Mouse (Mus musculus): ENCODE measurements around the gene Loxl3. TPM values are rescaled to one million over a fixed set of nuclear protein-coding genes. Genes with fewer than 3 reads are reported as not detected.

Loxl3 gene
- polyA plus RNA-seq, 1 experiment from 2014 or later: 6.2 TPM

GRCm38 (mm10) chr6:83037188-83037587 is 3.2 kb downstream of the Loxl3 start:
- no peaks in the 10 kb centered on the region for H3K9me3 ChIP-seq (ENCODE audit: control insufficient read depth, low read length)
- H3K36me3 ChIP-seq (ENCODE audit: control insufficient read depth, insufficient read depth, low read length): no peaks in the 10 kb centered on the region
- no peak overlapping the region for H3K4me2 ChIP-seq (ENCODE audit: low read length)
- no peak overlapping the region for H3K27ac ChIP-seq (replicated peaks in 1 of 2; ENCODE audit: control insufficient read depth in 1 of 2, insufficient read depth in 1 of 2, low read depth in 2 of 2, low read length in 2 of 2)
- no peak for ATAC-seq (ENCODE audit: insufficient number of reproducible peaks, insufficient read depth, low FRiP score, low read depth)
- H3K4me1 ChIP-seq (ENCODE audit: control insufficient read depth in 2 of 2, insufficient read depth in 2 of 2, low read length in 2 of 2): peaks cover 5 to 12% of the 10 kb centered on the region in 2 experiments; a peak in 3 of 4 replicates
- H3K4me3 ChIP-seq (ENCODE audit: control insufficient read depth in 1 of 2, insufficient read depth in 1 of 2, low read depth in 1 of 2, low read length in 2 of 2): no peak overlapping the region
- WGBS: 83% methylated on average over 8 of the region's 8 CpGs
- no peak overlapping the region for H3K9ac ChIP-seq (ENCODE audit: low read length)
- peaks cover 1% of the 10 kb centered on the region for H3K27me3 ChIP-seq (ENCODE audit: control insufficient read depth, insufficient read depth, low read length)

DNA sequence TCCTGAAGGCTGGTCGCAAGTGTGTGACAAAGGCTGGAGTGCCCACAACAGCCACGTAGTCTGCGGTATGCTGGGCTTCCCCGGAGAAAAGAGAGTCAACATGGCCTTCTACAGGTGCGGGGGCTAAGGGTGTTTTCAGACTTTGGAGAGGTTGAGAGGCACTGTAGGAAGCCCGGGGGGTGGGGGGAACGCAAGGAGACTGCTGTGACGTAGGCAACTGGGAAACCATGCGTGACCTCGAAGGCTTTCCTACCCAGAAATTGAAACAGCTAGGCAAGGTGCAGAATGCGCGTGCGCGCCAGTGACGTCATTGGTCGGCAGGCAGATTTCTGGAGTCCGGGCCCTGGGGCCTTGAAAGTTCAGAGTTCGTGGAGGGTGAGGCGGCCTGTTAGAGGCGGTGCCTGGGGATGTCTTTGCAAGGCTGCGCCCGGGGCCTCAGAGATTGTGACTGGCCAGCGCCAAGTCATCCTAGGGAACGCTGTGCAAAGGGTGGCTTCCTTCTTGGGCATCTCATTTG is 4.6 kb downstream of the Loxl3 start:
- Histone ChIP-seq H3K27me3 (ENCODE audit: control insufficient read depth, insufficient read depth, low read length) (no peaks in the 10 kb centered on the region; the same call in 1 of the 2 replicates), H3K4me2 (ENCODE audit: low read length) (peak overlapping the region; percentile 52), H3K36me3 (ENCODE audit: control insufficient read depth, insufficient read depth, low read length) (no peaks in the 10 kb centered on the region), H3K4me1 (ENCODE audit: control insufficient read depth in 2 of 2, insufficient read depth in 2 of 2, low read length in 2 of 2) (peaks cover 5 to 11% of the 10 kb centered on the region in 2 experiments; a peak in 2 of 4 replicates), H3K9me3 (ENCODE audit: control insufficient read depth, low read length) (no peaks in the 10 kb centered on the region), H3K9ac (ENCODE audit: low read length) (no peak overlapping the region; the same call in 1 of the 2 replicates), H3K27ac (replicated peaks in 1 of 2; ENCODE audit: control insufficient read depth in 1 of 2, insufficient read depth in 1 of 2, low read depth in 2 of 2, low read length in 2 of 2) (no peak overlapping the region), H3K4me3 (ENCODE audit: control insufficient read depth in 1 of 2, insufficient read depth in 1 of 2, low read depth in 1 of 2, low read length in 2 of 2) (peak overlapping the region; percentile 13 to 22; a peak in 2 of 4 replicates)
- WGBS: 14% methylated on average over 24 of the region's 24 CpGs
- ATAC-seq (ENCODE audit: insufficient number of reproducible peaks, insufficient read depth, low FRiP score, low read depth): 0 out of 2 replicates have a peak, but pooled peaks have one; percentile 22

GRCm38 (mm10) chr6:83040601-83041000 is 6.6 kb downstream of the Loxl3 start:
- H3K9ac ChIP-seq (ENCODE audit: low read length): no peak overlapping the region
- no peak for ATAC-seq (ENCODE audit: insufficient number of reproducible peaks, insufficient read depth, low FRiP score, low read depth)
- no peak overlapping the region for H3K27ac ChIP-seq (replicated peaks in 1 of 2; ENCODE audit: control insufficient read depth in 1 of 2, insufficient read depth in 1 of 2, low read depth in 2 of 2, low read length in 2 of 2)
- H3K4me1 ChIP-seq (ENCODE audit: control insufficient read depth in 2 of 2, insufficient read depth in 2 of 2, low read length in 2 of 2): peaks cover 17 to 19% of the 10 kb centered on the region in 2 experiments
- H3K4me2 ChIP-seq (ENCODE audit: low read length): no peak overlapping the region
- no peaks in the 10 kb centered on the region for H3K36me3 ChIP-seq (ENCODE audit: control insufficient read depth, insufficient read depth, low read length)
- H3K4me3 ChIP-seq (ENCODE audit: control insufficient read depth in 1 of 2, insufficient read depth in 1 of 2, low read depth in 1 of 2, low read length in 2 of 2): no peak overlapping the region
- no peaks in the 10 kb centered on the region; the same call in 1 of the 2 replicates for H3K27me3 ChIP-seq (ENCODE audit: control insufficient read depth, insufficient read depth, low read length)
- H3K9me3 ChIP-seq (ENCODE audit: control insufficient read depth, low read length): no peaks in the 10 kb centered on the region
- 80% methylated on average over 5 of the region's 5 CpGs for WGBS

GRCm38 (mm10) chr6:83043561-83043960 is 9.6 kb downstream of the Loxl3 start:
- H3K27me3 ChIP-seq (ENCODE audit: control insufficient read depth, insufficient read depth, low read length): peaks cover 2% of the 10 kb centered on the region; the same call in 1 of the 2 replicates
- H3K9me3 ChIP-seq (ENCODE audit: control insufficient read depth, low read length): no peaks in the 10 kb centered on the region
- ATAC-seq (ENCODE audit: insufficient number of reproducible peaks, insufficient read depth, low FRiP score, low read depth): no peak
- no peak overlapping the region for H3K27ac ChIP-seq (replicated peaks in 1 of 2; ENCODE audit: control insufficient read depth in 1 of 2, insufficient read depth in 1 of 2, low read depth in 2 of 2, low read length in 2 of 2)
- H3K4me2 ChIP-seq (ENCODE audit: low read length): no peak overlapping the region
- H3K4me3 ChIP-seq (ENCODE audit: control insufficient read depth in 1 of 2, insufficient read depth in 1 of 2, low read depth in 1 of 2, low read length in 2 of 2): no peak overlapping the region
- no peak overlapping the region for H3K9ac ChIP-seq (ENCODE audit: low read length)
- WGBS: 73% methylated on average over 6 of the region's 6 CpGs
- H3K4me1 ChIP-seq (ENCODE audit: control insufficient read depth in 2 of 2, insufficient read depth in 2 of 2, low read length in 2 of 2): peaks cover 16 to 17% of the 10 kb centered on the region in 2 experiments
- no peaks in the 10 kb centered on the region for H3K36me3 ChIP-seq (ENCODE audit: control insufficient read depth, insufficient read depth, low read length)

GRCm38 (mm10) chr6:83043993-83044392 is 10.0 kb downstream of the Loxl3 start:
- no peak overlapping the region for H3K4me2 ChIP-seq (ENCODE audit: low read length)
- H3K36me3 ChIP-seq (ENCODE audit: control insufficient read depth, insufficient read depth, low read length): no peaks in the 10 kb centered on the region
- no peaks in the 10 kb centered on the region for H3K9me3 ChIP-seq (ENCODE audit: control insufficient read depth, low read length)
- H3K9ac ChIP-seq (ENCODE audit: low read length): no peak overlapping the region
- peak overlapping the region; percentile 52 to 70; a peak in 3 of 4 replicates for H3K27ac ChIP-seq (replicated peaks in 1 of 2; ENCODE audit: control insufficient read depth in 1 of 2, insufficient read depth in 1 of 2, low read depth in 2 of 2, low read length in 2 of 2)
- no peak for ATAC-seq (ENCODE audit: insufficient number of reproducible peaks, insufficient read depth, low FRiP score, low read depth)
- no peak overlapping the region for H3K4me3 ChIP-seq (ENCODE audit: control insufficient read depth in 1 of 2, insufficient read depth in 1 of 2, low read depth in 1 of 2, low read length in 2 of 2)
- 92% methylated on average over 5 of the region's 5 CpGs for WGBS
- H3K4me1 ChIP-seq (ENCODE audit: control insufficient read depth in 2 of 2, insufficient read depth in 2 of 2, low read length in 2 of 2): peaks cover 16 to 17% of the 10 kb centered on the region in 2 experiments
- peaks cover 2% of the 10 kb centered on the region; the same call in 1 of the 2 replicates for H3K27me3 ChIP-seq (ENCODE audit: control insufficient read depth, insufficient read depth, low read length)

DNA sequence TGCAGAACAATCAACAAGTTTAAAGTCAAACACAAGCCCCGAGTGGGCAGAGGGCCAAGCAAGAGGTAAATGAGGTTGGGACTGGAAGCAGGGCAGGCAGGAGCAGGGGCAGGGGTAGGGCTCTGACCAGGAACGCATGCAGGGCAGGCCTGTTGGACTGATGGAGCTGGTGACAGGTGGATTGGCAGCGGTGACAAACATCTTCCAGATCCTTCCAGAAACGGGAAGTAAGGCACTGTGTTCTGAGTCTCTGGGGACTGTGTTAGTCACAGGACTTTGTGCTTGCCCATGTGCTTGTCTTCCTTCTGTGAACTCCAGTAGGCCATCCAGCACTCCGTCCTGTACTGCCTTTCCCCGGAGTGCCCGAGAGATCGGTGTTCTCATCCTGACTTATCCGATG is 10.8 kb downstream of the Loxl3 start:
- Histone ChIP-seq H3K4me3 (ENCODE audit: control insufficient read depth in 1 of 2, insufficient read depth in 1 of 2, low read depth in 1 of 2, low read length in 2 of 2) (no peak overlapping the region), H3K27me3 (ENCODE audit: control insufficient read depth, insufficient read depth, low read length) (peaks cover 2% of the 10 kb centered on the region; the same call in 1 of the 2 replicates), H3K36me3 (ENCODE audit: control insufficient read depth, insufficient read depth, low read length) (no peaks in the 10 kb centered on the region), H3K4me2 (ENCODE audit: low read length) (no peak overlapping the region), H3K27ac (replicated peaks in 1 of 2; ENCODE audit: control insufficient read depth in 1 of 2, insufficient read depth in 1 of 2, low read depth in 2 of 2, low read length in 2 of 2) (peak overlapping the region; percentile 52 to 70), H3K9me3 (ENCODE audit: control insufficient read depth, low read length) (no peaks in the 10 kb centered on the region), H3K4me1 (ENCODE audit: control insufficient read depth in 2 of 2, insufficient read depth in 2 of 2, low read length in 2 of 2) (peaks cover 16 to 17% of the 10 kb centered on the region in 2 experiments), H3K9ac (ENCODE audit: low read length) (no peak overlapping the region)
- ATAC-seq (ENCODE audit: insufficient number of reproducible peaks, insufficient read depth, low FRiP score, low read depth): peak; percentile 72
- WGBS: 12% methylated on average over 9 of the region's 9 CpGs

- H3K9me3 ChIP-seq (ENCODE audit: control insufficient read depth, low read length): no peaks in the 10 kb centered on the region
- whole genome bisulfite sequencing: 62% methylated on average over 10 of the region's 10 CpGs
- no peak overlapping the region for H3K4me2 ChIP-seq (ENCODE audit: low read length)
- H3K36me3 ChIP-seq (ENCODE audit: control insufficient read depth, insufficient read depth, low read length): peaks cover 19% of the 10 kb centered on the region
- ATAC-seq (ENCODE audit: insufficient number of reproducible peaks, insufficient read depth, low FRiP score, low read depth): no peak
- H3K27ac ChIP-seq (replicated peaks in 1 of 2; ENCODE audit: control insufficient read depth in 1 of 2, insufficient read depth in 1 of 2, low read depth in 2 of 2, low read length in 2 of 2): no peak overlapping the region
- H3K4me3 ChIP-seq (ENCODE audit: control insufficient read depth in 1 of 2, insufficient read depth in 1 of 2, low read depth in 1 of 2, low read length in 2 of 2): no peak overlapping the region
- H3K4me1 ChIP-seq (ENCODE audit: control insufficient read depth in 2 of 2, insufficient read depth in 2 of 2, low read length in 2 of 2): peaks cover 10 to 20% of the 10 kb centered on the region in 2 experiments
- no peak overlapping the region for H3K9ac ChIP-seq (ENCODE audit: low read length)
- H3K27me3 ChIP-seq (ENCODE audit: control insufficient read depth, insufficient read depth, low read length): 0 out of 2 replicates have a peak, but pooled peaks cover 5% of the 10 kb centered on the region
Measured at GRCm38 (mm10) chr6:83049367-83049766, 15.4 kb downstream of the Loxl3 start.

Measured in heart, embryonic 14.5 days (tissue).